Mouse (Mus musculus): ENCODE measurements around the gene Vps13d. TPM values are rescaled to one million over a fixed set of nuclear protein-coding genes. Genes with fewer than 3 reads are reported as not detected.

Vps13d gene
- polyA plus RNA-seq, 1 experiment from 2014 or later: 6.6 TPM

DNA sequence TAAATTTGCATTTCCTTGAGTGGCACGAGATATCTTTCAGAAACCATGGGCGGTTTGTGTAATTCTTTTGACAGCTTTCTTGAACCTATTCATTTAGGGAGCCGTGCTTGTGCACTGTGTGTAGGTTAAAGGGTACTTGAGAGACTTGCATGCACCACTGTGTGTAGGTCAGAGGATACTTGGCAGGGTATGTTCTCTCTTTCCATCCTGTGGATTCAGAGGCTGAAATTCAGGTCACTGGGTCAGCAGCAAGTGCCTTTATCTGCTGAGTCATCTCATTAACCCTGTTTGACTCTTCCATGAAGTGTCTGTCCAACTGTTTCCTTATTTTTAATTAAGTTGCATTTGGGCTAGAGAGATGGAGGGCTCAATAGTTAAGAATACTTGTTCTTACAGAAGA is 233.1 kb downstream of the Vps13d start:
- H3K9ac ChIP-seq: no peak overlapping the region
- H3K27ac ChIP-seq (replicated peaks): no peak overlapping the region
- no peak for ATAC-seq (ENCODE audit: extremely low read depth, insufficient number of reproducible peaks, low FRiP score, low TSS enrichment)
- no peak overlapping the region for H3K4me2 ChIP-seq
- peaks cover 15% of the 10 kb centered on the region for H3K4me1 ChIP-seq
- 0 out of 2 replicates have a peak, but pooled peaks cover 2% of the 10 kb centered on the region for H3K36me3 ChIP-seq
- no peak overlapping the region for H3K4me3 ChIP-seq
- H3K27me3 ChIP-seq (replicated peaks): no peaks in the 10 kb centered on the region; the same call in 1 of the 2 replicates
- 84% methylated on average over 3 of the region's 3 CpGs for WGBS
- H3K9me3 ChIP-seq: no peaks in the 10 kb centered on the region

DNA sequence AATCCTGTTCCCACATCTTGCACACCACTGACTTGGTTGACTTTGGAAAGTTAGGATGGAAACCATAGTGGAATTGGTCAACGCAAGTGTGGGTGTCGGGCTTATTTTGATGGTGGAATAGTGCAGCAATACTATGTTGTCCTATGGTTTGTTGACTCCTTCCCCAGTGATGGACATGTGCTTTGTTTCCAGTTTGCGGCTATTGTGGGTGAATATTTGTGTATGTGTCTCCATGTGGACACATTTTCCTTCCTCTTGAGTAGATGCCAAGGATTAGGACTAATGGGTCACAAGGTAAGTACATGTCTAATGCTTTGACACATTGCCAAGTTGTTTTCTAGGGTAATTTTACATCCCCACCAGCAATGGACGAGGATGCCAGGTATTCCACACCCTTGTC is 233.6 kb downstream of the Vps13d start:
- Histone ChIP-seq H3K36me3 (0 out of 2 replicates have a peak, but pooled peaks cover 2% of the 10 kb centered on the region), H3K4me3 (no peak overlapping the region), H3K4me2 (no peak overlapping the region), H3K27ac (replicated peaks) (no peak overlapping the region), H3K4me1 (peaks cover 15% of the 10 kb centered on the region), H3K27me3 (replicated peaks) (no peaks in the 10 kb centered on the region; the same call in 1 of the 2 replicates), H3K9me3 (no peaks in the 10 kb centered on the region), H3K9ac (no peak overlapping the region)
- no peak for ATAC-seq (ENCODE audit: extremely low read depth, insufficient number of reproducible peaks, low FRiP score, low TSS enrichment)
- 87% methylated on average over 4 of the region's 4 CpGs for WGBS

DNA sequence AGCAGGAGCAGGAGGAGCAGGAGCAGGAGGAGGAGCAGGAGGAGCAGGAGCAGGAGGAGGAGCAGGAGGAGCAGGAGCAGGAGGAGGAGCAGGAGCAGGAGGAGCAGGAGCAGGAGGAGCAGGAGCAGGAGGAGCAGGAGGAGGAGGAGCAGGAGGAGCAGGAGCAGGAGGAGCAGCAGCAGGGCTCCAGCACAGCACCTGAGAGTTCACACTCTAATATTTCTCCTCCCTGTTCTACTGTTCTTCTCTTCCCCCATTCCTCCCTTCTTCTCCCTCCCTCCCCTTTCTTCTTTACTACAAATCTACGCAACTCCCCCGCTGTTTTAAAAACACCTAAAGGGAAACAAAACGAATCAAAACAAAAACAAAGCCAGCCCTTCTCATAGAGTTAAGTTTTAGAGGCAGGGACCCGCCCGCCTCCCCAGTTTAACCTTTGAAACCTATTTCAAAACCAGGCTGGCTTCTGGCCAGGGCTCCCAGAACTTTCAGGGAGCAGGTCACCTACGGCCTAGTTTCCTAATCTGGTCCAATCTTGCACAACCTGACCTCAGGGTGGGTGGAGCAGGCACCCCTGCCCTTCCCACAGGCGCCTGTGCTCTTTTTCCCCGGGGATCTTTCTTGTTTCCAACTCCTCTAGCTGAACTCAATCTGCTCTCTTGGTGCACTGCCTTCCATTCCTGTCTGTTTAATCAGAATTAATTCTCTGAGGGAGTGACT is 234.5 kb downstream of the Vps13d start:
- peaks cover 15% of the 10 kb centered on the region for H3K4me1 ChIP-seq
- no peaks in the 10 kb centered on the region; the same call in 1 of the 2 replicates for H3K27me3 ChIP-seq (replicated peaks)
- ATAC-seq (ENCODE audit: extremely low read depth, insufficient number of reproducible peaks, low FRiP score, low TSS enrichment): no peak
- 54% methylated on average over 8 of the region's 8 CpGs for WGBS
- no peak overlapping the region for H3K4me3 ChIP-seq
- H3K27ac ChIP-seq (replicated peaks): no peak overlapping the region
- peak overlapping the region; percentile 33 for H3K9ac ChIP-seq
- no peaks in the 10 kb centered on the region for H3K9me3 ChIP-seq
- 0 out of 2 replicates have a peak, but pooled peaks cover 2% of the 10 kb centered on the region for H3K36me3 ChIP-seq
- H3K4me2 ChIP-seq: no peak overlapping the region

DNA sequence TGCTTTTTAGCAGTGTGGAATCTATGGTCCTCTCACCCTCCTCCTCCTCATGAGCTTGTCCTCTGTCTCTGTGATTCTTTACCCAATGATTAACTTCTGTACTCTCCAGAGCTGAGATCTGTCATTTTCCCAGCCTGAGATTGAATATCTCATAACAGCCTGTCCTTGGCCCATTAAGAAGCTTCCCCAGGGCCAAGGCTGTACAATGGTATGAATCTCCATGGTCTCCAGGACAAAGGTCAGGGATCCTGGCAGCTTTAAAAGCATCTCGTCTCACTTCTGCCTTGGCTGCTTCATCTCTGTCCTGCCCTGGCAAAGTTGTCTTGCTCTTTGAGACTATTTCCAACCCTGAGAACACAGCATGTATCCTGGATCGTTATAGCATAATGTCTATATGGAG is 237.1 kb downstream of the Vps13d start:
- Histone ChIP-seq H3K4me3 (no peak overlapping the region), H3K9me3 (no peaks in the 10 kb centered on the region), H3K4me2 (no peak overlapping the region), H3K9ac (no peak overlapping the region), H3K27ac (replicated peaks) (no peak overlapping the region), H3K27me3 (replicated peaks) (no peaks in the 10 kb centered on the region; the same call in 1 of the 2 replicates), H3K4me1 (peaks cover 10% of the 10 kb centered on the region), H3K36me3 (0 out of 2 replicates have a peak, but pooled peaks cover 2% of the 10 kb centered on the region)
- no peak for ATAC-seq (ENCODE audit: extremely low read depth, insufficient number of reproducible peaks, low FRiP score, low TSS enrichment)
- 69% methylated on average over 2 of the region's 2 CpGs for WGBS

DNA sequence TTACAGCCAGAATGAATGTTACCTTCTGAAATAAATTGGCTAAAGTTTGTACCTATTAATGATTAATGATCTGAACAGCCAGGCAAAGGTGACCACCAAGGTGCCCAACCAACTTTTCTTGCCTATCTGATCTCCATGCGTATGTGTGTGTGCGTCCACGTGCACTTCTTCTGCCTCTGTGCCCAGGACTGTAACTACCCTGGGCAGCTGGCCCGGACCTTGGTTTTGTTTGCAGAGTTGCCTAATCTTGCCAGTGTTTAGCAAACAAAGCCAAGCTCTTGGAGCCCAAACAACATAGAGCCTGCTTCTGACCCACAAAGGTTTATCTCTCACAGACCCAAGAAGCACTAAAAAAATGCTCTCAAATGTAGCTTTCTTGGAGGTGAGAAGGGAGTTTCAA is 237.6 kb downstream of the Vps13d start:
- Histone ChIP-seq H3K27me3 (replicated peaks) (no peaks in the 10 kb centered on the region; the same call in 1 of the 2 replicates), H3K4me1 (peaks cover 11% of the 10 kb centered on the region), H3K9me3 (no peaks in the 10 kb centered on the region), H3K4me3 (no peak overlapping the region), H3K27ac (replicated peaks) (no peak overlapping the region), H3K36me3 (0 out of 2 replicates have a peak, but pooled peaks cover 2% of the 10 kb centered on the region), H3K9ac (no peak overlapping the region), H3K4me2 (no peak overlapping the region)
- no peak for ATAC-seq (ENCODE audit: extremely low read depth, insufficient number of reproducible peaks, low FRiP score, low TSS enrichment)
- 85% methylated on average over 4 of the region's 4 CpGs for WGBS

DNA sequence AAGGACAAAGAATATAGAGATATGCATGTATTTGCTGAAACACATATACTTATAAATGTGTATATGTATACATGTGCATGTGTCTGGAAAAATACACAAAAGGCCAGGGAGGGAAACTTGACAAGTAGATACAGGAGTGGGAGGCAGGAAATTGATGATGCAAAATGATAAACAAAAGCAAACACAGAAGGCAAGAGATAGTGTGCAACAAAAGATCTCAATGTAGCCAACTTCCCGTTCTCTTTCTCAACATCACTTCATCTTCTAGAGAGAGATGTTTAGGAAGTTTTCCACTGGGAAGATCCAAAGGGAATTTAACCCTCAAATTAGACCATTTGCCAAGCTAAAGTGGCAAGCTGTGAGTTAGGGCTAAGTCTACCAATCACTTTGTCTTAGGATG is 238.5 kb downstream of the Vps13d start:
- H3K36me3 ChIP-seq: no peaks in the 10 kb centered on the region
- peaks cover 20% of the 10 kb centered on the region for H3K4me1 ChIP-seq
- no peak overlapping the region for H3K9ac ChIP-seq
- WGBS: 29% methylated on average over 1 of the region's 1 CpGs
- no peak overlapping the region for H3K27ac ChIP-seq (replicated peaks)
- no peak overlapping the region for H3K4me3 ChIP-seq
- no peaks in the 10 kb centered on the region for H3K9me3 ChIP-seq
- H3K4me2 ChIP-seq: no peak overlapping the region
- H3K27me3 ChIP-seq (replicated peaks): no peaks in the 10 kb centered on the region; the same call in 1 of the 2 replicates
- ATAC-seq (ENCODE audit: extremely low read depth, insufficient number of reproducible peaks, low FRiP score, low TSS enrichment): no peak

DNA sequence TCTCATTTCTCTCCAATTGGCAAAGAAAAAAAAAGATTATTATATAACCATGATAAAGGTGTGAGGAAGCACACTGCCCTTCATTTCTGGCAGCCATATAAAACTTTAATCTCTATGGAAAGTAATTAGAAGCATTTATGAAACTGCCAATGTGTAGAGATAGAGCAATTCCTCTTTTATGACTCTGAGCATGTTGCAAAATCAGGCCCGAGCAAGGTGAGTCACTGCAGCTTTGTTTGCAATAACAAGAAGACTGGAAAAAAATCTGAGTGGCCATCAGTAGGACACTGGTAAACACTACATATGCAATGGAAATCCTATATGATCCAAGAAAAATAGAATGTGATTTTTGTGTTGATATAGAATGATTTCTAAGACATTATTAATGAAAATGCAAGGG is 238.9 kb downstream of the Vps13d start:
- Histone ChIP-seq H3K9me3 (no peaks in the 10 kb centered on the region), H3K27ac (replicated peaks) (no peak overlapping the region), H3K4me2 (no peak overlapping the region), H3K27me3 (replicated peaks) (no peaks in the 10 kb centered on the region; the same call in 1 of the 2 replicates), H3K9ac (no peak overlapping the region), H3K36me3 (no peaks in the 10 kb centered on the region), H3K4me1 (peaks cover 16% of the 10 kb centered on the region), H3K4me3 (no peak overlapping the region)
- no peak for ATAC-seq (ENCODE audit: extremely low read depth, insufficient number of reproducible peaks, low FRiP score, low TSS enrichment)
- 74% methylated on average over 1 of the region's 1 CpGs for WGBS

DNA sequence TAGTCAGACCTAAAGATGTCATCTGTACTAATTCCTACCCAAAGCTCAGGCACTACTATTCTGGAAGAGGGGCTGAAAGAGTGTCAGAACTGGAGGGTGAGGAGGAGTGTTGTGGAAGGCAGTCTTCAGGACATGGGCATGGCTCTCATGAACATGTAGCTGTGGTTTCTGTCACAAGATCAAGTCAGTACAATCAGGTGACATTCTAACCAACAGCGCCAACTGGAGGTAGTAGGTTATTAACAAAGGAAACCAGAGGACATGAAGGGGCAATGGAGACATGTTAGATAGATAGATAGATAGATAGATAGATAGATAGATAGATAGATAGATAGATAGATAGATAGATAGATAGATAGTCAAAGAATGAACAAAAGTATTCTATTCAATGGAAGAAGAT is 241.4 kb downstream of the Vps13d start:
- no peak overlapping the region for H3K27ac ChIP-seq (replicated peaks)
- H3K9me3 ChIP-seq: no peaks in the 10 kb centered on the region
- no peak overlapping the region for H3K4me3 ChIP-seq
- H3K36me3 ChIP-seq: no peaks in the 10 kb centered on the region
- H3K4me2 ChIP-seq: no peak overlapping the region
- no peak overlapping the region for H3K9ac ChIP-seq
- no peaks in the 10 kb centered on the region for H3K27me3 ChIP-seq (replicated peaks)
- WGBS: 85% methylated on average over 1 of the region's 1 CpGs
- ATAC-seq (ENCODE audit: extremely low read depth, insufficient number of reproducible peaks, low FRiP score, low TSS enrichment): no peak
- peaks cover 33% of the 10 kb centered on the region for H3K4me1 ChIP-seq

DNA sequence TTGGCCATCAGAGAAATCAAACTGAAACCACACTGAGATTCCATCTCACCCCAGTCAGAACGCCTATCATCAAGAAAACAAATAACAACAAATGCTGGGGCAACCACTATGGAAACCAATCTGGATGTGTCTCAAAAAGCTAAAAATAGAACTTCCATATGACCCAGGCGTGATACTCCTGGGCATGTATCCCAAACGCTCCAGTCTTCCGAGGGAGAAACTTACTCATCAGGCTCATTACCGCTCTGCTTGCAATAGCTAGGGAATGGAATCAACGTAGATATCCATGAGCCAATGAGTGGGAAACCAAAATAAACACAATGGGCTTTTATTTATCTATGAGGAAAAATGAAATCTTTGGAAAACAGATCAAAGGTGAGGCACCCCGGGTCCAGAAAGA is 242.9 kb downstream of the Vps13d start:
- Histone ChIP-seq H3K4me2 (no peak overlapping the region), H3K36me3 (no peaks in the 10 kb centered on the region), H3K27ac (replicated peaks) (peak overlapping the region; percentile 39; the same call in 1 of the 2 replicates), H3K9me3 (no peaks in the 10 kb centered on the region), H3K9ac (no peak overlapping the region), H3K4me3 (no peak overlapping the region), H3K4me1 (peaks cover 44% of the 10 kb centered on the region), H3K27me3 (replicated peaks) (no peaks in the 10 kb centered on the region)
- 40% methylated on average over 7 of the region's 7 CpGs for WGBS
- ATAC-seq (ENCODE audit: extremely low read depth, insufficient number of reproducible peaks, low FRiP score, low TSS enrichment): no peak

DNA sequence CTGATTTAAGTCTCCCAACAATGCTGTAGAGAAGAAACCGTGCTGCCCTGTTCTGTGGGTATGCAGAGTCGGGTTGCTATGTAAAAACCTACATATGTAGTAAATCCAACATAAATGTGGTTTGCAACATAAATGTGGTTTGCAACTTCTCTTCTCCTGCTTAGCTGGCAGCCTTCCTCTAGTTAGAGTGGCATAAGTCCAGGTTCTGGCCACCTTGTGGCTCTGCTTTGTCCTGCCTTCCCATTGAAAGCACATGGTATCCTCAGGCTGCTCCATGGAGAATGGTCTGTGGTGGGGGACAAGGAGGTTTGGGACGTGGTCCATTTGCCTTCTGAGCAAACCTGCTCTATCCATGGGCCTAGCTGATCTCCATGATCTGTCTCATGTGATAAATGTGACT is 243.9 kb downstream of the Vps13d start:
- Histone ChIP-seq H3K27me3 (replicated peaks) (no peaks in the 10 kb centered on the region), H3K9ac (no peak overlapping the region), H3K4me1 (peaks cover 44% of the 10 kb centered on the region), H3K27ac (replicated peaks) (no peak overlapping the region), H3K4me2 (no peak overlapping the region), H3K4me3 (no peak overlapping the region), H3K36me3 (no peaks in the 10 kb centered on the region), H3K9me3 (no peaks in the 10 kb centered on the region)
- no peak for ATAC-seq (ENCODE audit: extremely low read depth, insufficient number of reproducible peaks, low FRiP score, low TSS enrichment)
- 89% methylated on average over 3 of the region's 3 CpGs for WGBS

DNA sequence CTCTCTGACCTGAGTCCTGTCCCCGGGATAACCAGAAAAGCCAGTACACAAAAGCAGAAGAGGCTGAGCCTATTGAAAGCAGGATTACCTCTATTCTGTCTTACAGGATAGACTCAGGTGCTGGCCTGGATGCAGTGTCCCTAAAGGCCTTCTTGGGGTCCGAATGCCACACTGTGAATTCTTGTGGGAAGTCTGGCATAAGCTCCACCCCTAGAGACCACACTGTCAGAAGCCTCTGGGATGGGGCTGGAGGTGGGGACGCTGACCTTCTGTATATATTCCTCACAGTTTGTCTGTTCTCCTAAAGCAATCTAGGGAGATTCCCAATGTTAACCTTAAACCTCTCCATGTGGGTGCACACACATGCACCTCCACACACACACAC is 244.5 kb downstream of the Vps13d start:
- Histone ChIP-seq H3K4me3 (no peak overlapping the region), H3K4me1 (peaks cover 44% of the 10 kb centered on the region), H3K4me2 (no peak overlapping the region), H3K27me3 (replicated peaks) (no peaks in the 10 kb centered on the region), H3K36me3 (no peaks in the 10 kb centered on the region), H3K27ac (replicated peaks) (peak overlapping the region; percentile 84), H3K9ac (peak overlapping the region; percentile 24; the same call in 1 of the 2 replicates), H3K9me3 (no peaks in the 10 kb centered on the region)
- WGBS: 47% methylated on average over 3 of the region's 3 CpGs
- no peak for ATAC-seq (ENCODE audit: extremely low read depth, insufficient number of reproducible peaks, low FRiP score, low TSS enrichment)
